Mouse (Mus musculus): ENCODE data around the gene Dvl2.

DNA sequence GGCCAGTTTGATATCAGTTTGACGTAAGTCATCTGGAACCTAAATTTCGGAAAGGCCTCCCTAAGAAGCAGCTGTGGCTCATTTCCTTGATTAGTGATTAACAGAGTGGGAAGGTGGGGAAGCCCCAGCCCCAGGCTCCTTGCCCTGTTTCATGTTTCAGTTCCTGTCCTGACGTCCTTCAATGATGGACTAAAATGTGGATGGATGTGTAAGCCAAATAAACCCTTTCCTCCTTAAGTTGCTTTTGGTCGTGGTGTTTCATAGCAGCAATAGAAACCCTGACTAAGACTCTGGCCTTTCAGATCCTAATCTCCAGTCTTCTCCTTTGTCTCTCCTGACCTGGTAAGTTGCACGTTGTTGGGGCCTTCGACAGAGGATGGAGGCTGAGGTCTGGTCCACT is 30.2 kb upstream of the Dvl2 start:
- TF ChIP-seq CTCF (IDR thresholded peaks at IDR 0.05; ENCODE audit: low read depth) (no peak), EP300 (optimal IDR thresholded peaks at IDR 0.05) (no peak)

All from stomach, postnatal 0 days (tissue).